Mouse (Mus musculus): ENCODE measurements at regions not wholly inside any gene's neighbourhood (a gene's known extent, or its start where the extent isn't known, plus 50 kb on each side); places are given as distances from the start of the nearest gene placed in this dataset.

- DNase-seq (ENCODE audit: low spot score in 2 of 2): no peak
Observed at GRCm38 (mm10) chr12:112438206-112438605, 51.0 kb upstream of the A530016L24Rik start.
